Comparison of ENCODE assay signal across 25 mouse cellular contexts in the genomic region with DNA sequence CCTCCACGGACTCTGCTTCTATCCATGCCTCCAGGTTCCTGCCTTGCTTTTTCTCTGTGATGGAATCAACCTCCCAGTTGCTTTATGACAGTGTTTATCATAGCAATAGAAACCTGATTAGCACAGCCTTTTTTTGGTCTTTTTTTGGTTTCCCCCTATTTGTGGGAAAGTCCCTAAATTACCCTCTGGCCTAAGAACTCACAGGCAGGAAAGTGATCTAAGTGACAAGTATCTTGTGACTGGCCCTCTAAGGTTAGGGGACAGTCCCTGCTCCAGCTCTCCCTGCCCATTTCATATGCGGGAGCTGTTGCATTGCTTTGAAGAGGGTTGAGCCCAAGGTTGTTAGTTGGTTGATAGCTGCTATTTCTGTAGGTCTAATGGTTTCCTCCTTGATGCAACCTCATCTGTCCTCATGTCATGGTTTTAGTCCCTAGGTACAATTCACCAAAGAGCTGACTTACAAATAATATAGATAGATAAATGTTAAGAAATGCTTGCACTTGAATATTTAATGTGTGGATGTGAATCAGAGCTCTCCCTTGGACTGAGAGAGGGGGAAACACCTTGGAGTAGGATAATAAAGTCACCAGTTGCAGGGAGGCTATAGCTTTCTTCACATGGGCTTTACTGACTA. TPM values are rescaled to one million over a fixed set of nuclear protein-coding genes. Genes with fewer than 3 reads are reported as not detected.
DNase-seq lines count a peak whose midpoint lies in the region; ATAC-seq lines count a peak whose summit lies in the region.
"Had no signal": no experiment of that assay in that cellular context is flagged by ENCODE, and none has a peak within 500 bp of the region (broad histone marks: within the 10 kb centered on the region; RNA-seq: fewer than 3 reads in every experiment).

No protein-coding gene starts in this region.

- peak; percentile 61 for ATAC-seq in activated CD4-positive, CD25-positive, alpha-beta regulatory T cell, adult 4 months
- peak; percentile 74 for ATAC-seq in neutrophil, adult 5-6 weeks (ENCODE audit: extremely low read depth, insufficient number of reproducible peaks, low FRiP score, poor library complexity, severe bottlenecking)
- ATAC-seq: forebrain, embryonic 14.5 days had no signal

- intact Hi-C loops in gastrocnemius, postnatal 36 days (cut with DNase I) = no loop called here

- peak; percentile 63 for DNase-seq in A20 (ENCODE audit: low read depth, low spot score)
- DNase-seq in CD4-positive helper T cell, adult 2 months (ENCODE audit: low read depth, low spot score) = peak; percentile 63
- DNase-seq in gastrocnemius, postnatal 36 days = no peak
- no peak for DNase-seq in layer of hippocampus, adult 8-10 months (ENCODE audit: low spot score in 2 of 2)
- no peak for DNase-seq in cerebellum, postnatal 10 days
- DNase-seq: adrenal gland, postnatal 10 days; cerebellum, adult 11-12 months; cerebellum, adult 9-10 months; cerebellum, postnatal 36 days; gastrocnemius, adult 2 months; gastrocnemius, postnatal 25 days; heart, adult 11 months; heart, postnatal 36 days had no signal

RNA-seq across cellular contexts. Expression of a gene that starts 14.7 kb away (rescaled TPM):
- under 1 TPM; 0.31 to 0.44 TPM for polyA plus RNA-seq in activated CD4-positive, CD25-positive, alpha-beta regulatory T cell, adult 4 months (2017; shearing (Covaris generic))
- total RNA-seq in neutrophil, adult 5-6 weeks (2017) = 7.2 and 7.8 TPM in 2 replicates
- total RNA-seq in gastrocnemius, postnatal 36 days (2021) = 10 to 100 TPM in 1 of 2 experiments, 1 to 10 TPM in 1; 9.4 to 12.0 TPM
- total RNA-seq in layer of hippocampus, adult 8-10 months (2022) = 10 to 100 TPM in 3 of 4 experiments, 1 to 10 TPM in 1; 7.6 to 10.9 (median 10.7) TPM
- polyA plus RNA-seq: G1E had no signal

RNA-seq across cellular contexts. Expression of a gene that starts 15.2 kb away (rescaled TPM):
- polyA plus RNA-seq in activated CD4-positive, CD25-positive, alpha-beta regulatory T cell, adult 4 months (2017; shearing (Covaris generic)) = not detected
- total RNA-seq in neutrophil, adult 5-6 weeks (2017) = not detected in 2 replicates
- total RNA-seq in gastrocnemius, postnatal 36 days (2021) = not detected
- total RNA-seq in layer of hippocampus, adult 8-10 months (2022) = not detected
- total RNA-seq: adrenal gland, postnatal 10 days; adrenal gland, postnatal 4 days; G1E; gastrocnemius, adult 2 months; gastrocnemius, postnatal 25 days; heart, postnatal 36 days had no signal
- polyA plus RNA-seq: embryonic facial prominence, embryonic 10.5 days; embryonic facial prominence, embryonic 14.5 days; forebrain, embryonic 14.5 days; G1E; heart, embryonic 13.5 days; heart, postnatal 0 days; hindbrain, embryonic 11.5 days; hindbrain, embryonic 15.5 days; intestine, embryonic 14.5 days had no signal

RNA-seq across cellular contexts. Expression of a gene that starts 42.5 kb away (rescaled TPM):
- not detected for polyA plus RNA-seq in activated CD4-positive, CD25-positive, alpha-beta regulatory T cell, adult 4 months (2017; shearing (Covaris generic))
- total RNA-seq in neutrophil, adult 5-6 weeks (2017) = not detected in 2 replicates
- 1 to 10 TPM; 1.8 to 2.3 TPM for total RNA-seq in gastrocnemius, postnatal 36 days (2021)
- 10 to 100 TPM; 16.1 to 20.2 (median 17.3) TPM for total RNA-seq in layer of hippocampus, adult 8-10 months (2022)
- total RNA-seq: G1E had no signal
- polyA plus RNA-seq: G1E had no signal

Comparison
In these comparisons a context has a peak if more than half of its experiments do, and no peak if none do; other contexts are left out.
1. DNase-seq: peak in A20 (single experiment) and CD4-positive helper T cell, adult 2 months (single experiment); none in gastrocnemius, postnatal 36 days (0 of 2), layer of hippocampus, adult 8-10 months (0 of 2) and cerebellum, postnatal 10 days (0 of 2).
2. RNA of a gene that starts 42.5 kb away (total RNA-seq): 16.1 to 20.2 TPM in layer of hippocampus, adult 8-10 months; 1.8 to 2.3 TPM in gastrocnemius, postnatal 36 days and not detected in neutrophil, adult 5-6 weeks; every median in the first group is over 4 times any median in the second.